Mouse (Mus musculus): ENCODE results near the gene Acad12.
A peak's percentile ranks its signal among the peaks of the same experiment; 100 is the strongest.
"Not testable (repeated sequence)": the region's sequence is repeated elsewhere in the genome, so short reads cannot be mapped to it uniquely, and the experiment has no call there.

Gene Acad12

DNA sequence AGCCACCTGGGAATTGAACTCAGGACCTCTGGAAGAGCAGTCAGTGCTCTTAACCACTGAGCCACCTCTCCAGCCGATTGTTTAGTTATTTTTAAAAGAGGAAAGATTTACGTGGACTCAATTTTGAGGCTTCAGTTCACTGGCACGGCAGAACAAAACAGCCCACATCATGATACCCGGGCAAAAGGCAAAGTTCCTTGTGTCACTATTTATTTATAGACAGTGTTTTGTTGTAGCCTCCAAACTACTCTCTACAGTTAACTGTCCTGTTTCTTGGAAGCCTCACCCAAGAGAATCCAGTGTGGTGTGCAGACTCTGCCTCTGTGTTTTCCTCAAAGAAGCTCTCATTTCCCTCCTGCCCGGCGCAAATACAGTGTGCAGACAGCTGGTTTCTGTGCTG is 6.7 kb downstream of the Acad12 start:
- DNase-seq (ENCODE audit: low spot score in 2 of 2): no peak

DNA sequence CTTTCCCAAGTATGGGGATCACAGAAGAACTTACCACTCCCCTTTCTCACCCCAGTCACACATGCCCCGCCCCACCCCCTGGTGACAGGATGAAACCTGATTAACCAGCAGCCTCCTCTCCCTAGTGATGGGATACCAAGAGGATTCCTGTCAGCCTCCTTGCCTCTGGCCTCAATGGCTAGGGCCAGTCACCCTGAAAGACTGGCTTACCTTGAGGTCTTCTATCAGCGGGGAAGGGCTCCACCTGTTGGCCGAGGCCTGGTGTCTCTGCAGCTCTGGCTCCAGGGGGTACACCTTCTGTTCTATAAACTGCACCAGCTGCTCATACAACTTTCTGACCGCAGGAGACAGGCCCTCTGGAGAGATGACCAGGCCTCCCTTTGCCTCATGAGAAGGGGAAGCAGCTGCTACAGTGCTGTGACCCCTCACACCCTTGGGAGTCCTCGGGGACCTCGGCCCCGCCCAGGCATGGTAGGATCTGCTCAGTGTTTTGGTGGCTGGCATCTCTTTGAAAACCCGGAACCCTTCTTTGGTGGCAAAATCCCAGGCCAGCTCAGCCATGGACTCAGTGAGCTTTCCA is 9.1 kb downstream of the Acad12 start:
- not testable (repeated sequence) for DNase-seq (ENCODE audit: low spot score in 2 of 2)

DNA sequence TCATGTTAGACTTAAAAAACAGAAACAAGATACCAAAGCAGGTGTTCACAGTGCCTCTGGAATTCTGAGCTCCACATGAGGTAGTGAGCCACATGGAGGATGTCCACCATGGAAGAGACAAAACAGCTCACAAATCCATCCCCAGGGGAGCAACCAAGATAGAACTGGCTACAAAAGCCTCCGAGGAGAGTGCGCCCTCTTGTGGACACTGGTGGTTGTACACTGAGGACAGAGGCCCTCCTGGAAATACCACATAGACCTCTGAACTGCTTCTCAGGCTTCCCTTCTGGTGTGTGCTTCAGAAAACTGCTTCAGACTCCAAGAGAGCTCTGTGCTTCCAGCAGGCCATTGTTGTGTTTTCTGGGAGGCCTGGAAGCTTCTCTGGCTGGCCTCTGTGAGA is 12.6 kb downstream of the Acad12 start:
- peak; percentile 58 to 86 for DNase-seq (ENCODE audit: low spot score in 2 of 2)

DNA sequence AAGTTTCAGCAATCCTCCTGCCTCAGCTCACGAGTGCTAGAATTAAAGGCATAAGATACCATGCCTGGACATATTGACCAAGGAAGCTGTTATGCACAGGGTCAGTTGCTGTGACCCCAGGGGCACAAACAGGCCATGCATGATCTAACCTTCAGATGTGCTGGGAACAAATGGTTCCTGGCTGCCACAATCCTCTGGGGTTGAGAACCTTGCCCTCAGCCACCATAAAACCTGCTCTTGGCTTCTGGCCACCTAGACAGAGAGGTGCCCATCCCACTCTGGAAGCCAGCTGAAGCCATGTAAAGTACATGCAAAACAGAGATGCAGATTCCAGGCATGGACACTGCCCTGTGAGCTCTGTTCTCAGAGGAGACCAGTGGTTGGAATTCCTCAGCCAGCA is 14.9 kb downstream of the Acad12 start:
- DNase-seq (ENCODE audit: low spot score in 2 of 2): not testable (repeated sequence)

- DNase-seq (ENCODE audit: low spot score in 2 of 2): peak; percentile 71 to 92
Observed at GRCm38 (mm10) chr5:121601547-121602299, 17.0 kb downstream of the Acad12 start.

- DNase-seq (ENCODE audit: low spot score in 2 of 2): no peak
Observed at GRCm38 (mm10) chr5:121598871-121599610, 19.7 kb downstream of the Acad12 start.

GRCm38 (mm10) chr5:121597991-121598537 is 20.7 kb downstream of the Acad12 start:
- DNase-seq (ENCODE audit: low spot score in 2 of 2): no peak

GRCm38 (mm10) chr5:121597332-121597731 is 21.4 kb downstream of the Acad12 start:
- no peak for DNase-seq (ENCODE audit: low spot score in 2 of 2)

GRCm38 (mm10) chr5:121596226-121596625 is 22.5 kb downstream of the Acad12 start:
- no peak for DNase-seq (ENCODE audit: low spot score in 2 of 2)

- DNase-seq (ENCODE audit: low spot score in 2 of 2): no peak
Observed at GRCm38 (mm10) chr5:121595758-121596157, 23.0 kb downstream of the Acad12 start.

DNA sequence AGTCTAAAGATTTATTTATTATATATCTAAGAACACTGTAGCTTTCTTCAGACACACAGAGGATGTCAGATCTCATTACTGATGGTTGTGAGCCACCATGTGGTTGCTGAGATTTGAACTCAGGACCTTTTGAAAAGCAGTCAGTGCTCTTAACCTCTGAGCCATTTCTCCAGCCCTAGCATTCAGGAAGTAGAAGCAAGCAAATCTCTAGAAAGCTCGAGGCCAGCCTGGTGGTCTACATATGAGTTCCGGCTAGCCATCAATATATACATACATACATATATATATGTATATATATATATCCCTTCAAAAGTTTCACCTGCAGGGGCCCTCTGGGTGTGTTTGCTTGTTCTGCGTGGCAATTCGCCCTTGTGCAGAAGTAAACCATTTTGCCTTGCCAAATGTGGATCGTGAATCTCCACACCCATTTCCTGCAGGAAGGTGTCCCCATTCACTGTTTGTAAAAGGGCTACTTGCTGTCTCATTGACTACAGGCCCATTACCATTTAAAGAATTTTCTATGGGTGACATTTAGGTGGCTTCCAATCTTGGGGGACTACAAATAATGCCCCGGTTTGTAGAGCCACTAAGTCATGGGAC is 23.9 kb downstream of the Acad12 start:
- no peak for DNase-seq (ENCODE audit: low spot score in 2 of 2)

DNA sequence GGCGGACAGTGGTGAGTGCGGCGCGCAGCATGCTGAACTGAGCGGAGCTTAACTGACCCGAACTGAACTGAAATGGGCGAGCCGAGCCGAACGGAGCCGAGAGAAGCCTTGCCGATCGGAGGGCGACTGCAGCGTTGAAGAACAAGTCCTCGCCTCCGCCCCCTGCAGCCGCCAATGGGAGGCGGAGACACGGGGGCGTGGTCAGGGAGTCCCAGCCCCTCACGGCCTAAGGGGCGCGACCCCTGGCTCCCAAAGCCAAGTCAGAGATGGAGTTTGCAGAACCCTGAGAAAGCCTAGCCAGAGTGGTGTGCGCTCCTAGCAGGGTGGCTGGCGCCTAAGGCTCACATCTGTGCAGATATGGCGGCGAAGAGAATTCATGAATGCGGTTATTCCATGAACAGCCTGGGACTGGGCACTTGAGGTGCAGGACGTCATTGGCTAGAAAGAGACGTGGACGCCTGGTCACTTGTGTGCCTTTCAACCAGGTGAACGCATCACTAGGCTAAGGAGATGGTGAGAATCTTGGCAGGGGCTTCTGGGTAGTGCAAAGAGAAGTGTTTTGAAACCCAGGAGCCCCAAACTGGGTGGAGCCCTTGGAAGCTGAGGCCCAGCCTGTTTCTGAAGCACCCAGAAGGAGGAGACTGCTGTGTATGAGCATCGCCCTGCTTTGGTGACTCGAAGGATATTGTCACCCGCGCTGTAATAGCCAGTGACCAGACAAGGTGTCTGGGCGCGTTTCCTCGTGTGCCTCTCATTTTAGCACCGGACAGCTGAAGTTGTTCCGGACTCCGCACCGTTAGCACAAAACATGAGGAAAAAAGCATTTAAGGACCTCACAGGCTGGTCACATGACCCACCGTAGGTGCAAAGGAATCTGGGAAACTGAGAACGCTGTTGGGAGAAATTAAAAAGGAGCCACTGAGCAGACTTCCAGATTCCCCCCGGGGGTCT is 25.0 kb downstream of the Acad12 start, which contains the start of gene Aldh2:
Gene Aldh2, minus strand, starts transcription at position 374 of the 951 bp plus-strand sequence.
- peak; percentile 67 to 84 for DNase-seq (ENCODE audit: low spot score in 2 of 2)

GRCm38 (mm10) chr5:121592816-121593407 is 25.8 kb downstream of the Acad12 start:
- peak; percentile 17 to 23 for DNase-seq (ENCODE audit: low spot score in 2 of 2)

DNA sequence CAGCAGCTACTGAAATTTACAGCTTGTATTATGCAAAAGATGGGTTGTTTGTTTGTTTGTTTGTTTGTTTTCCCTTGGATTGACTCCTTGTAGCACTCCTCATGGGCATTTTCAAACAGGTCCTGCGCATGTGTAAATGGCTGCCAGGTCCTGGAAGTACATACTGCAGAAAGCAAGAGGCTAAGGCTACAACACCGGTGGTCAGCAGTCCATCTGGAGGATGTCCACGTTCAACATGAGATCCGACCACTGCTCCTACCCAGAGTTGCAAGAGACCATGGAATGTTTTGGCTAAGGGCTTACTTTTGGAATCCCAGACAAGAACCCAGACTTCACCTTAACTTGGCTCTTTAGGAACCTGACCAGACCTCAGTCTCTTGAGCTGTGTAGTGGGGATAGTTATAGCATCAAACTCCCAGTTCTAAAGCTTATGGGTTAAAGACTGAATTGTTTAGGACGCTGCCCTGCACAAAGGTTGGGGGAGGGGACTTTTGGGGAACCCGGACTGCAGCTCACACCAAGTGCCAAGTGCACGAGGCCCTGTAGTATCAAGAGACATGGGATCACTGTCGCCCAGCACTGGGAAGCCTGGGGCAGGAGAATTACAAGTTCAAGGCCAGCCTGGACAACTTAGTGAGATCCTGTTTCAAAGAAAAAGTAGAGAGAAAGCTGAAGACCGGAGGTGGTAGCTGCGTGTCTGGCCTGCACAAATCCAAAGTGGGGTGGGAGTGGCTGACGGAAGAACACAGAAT is 26.5 kb downstream of the Acad12 start:
- DNase-seq (ENCODE audit: low spot score in 2 of 2): no peak

GRCm38 (mm10) chr5:121591417-121592063 is 27.2 kb downstream of the Acad12 start:
- no peak for DNase-seq (ENCODE audit: low spot score in 2 of 2)

DNA sequence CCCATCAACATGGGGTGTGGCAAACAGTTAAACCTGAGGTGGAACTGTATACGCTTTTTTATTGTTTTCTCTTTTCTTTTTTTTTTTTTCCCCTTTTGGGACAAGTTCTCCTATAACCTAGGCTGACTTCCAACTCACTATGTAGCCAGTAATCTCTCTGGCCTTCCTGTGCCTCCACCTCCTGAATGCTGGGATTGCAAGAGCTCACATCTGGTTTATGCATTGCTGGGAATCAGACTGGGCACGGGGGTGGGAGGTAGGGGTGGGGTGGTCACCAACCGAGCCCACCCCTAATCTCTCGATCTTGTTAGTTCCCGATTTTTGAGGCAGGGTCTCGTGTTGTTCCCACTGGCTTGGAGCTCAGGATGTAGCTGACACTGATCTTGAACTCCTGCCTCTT is 28.8 kb downstream of the Acad12 start:
- DNase-seq (ENCODE audit: low spot score in 2 of 2): no peak

DNA sequence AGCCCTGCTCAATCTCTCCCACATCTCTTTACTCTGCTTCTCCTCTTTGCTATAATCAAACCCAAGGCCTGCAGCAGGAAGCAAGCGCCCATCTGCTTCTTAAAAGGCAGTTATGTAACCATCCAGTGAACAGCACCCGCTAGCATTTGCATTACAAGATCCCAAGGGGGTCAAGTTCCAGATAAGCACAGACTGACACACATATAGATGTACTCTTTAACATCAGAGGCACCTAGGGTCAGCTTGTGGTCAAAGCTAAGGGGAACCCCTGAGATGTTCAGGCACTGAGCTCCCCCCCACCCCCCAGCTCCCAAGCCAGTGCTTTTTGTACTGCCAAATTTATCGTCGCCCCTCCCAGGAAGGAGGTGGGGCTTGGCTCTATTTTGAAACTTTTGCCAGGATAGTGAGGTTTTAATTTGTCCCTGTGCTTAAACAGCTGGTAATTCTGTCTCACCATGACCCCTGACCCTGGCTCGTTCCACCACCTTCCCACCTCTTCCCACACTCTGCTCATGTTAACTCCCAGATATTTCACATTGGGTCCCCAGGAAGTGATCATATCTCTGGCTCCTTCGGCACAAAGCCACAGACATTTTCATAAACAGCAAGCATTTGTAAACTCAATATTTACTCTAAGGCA is 32.2 kb downstream of the Acad12 start:
- DNase-seq (ENCODE audit: low spot score in 2 of 2): peak in 1 of 2 experiments; percentile 19

DNA sequence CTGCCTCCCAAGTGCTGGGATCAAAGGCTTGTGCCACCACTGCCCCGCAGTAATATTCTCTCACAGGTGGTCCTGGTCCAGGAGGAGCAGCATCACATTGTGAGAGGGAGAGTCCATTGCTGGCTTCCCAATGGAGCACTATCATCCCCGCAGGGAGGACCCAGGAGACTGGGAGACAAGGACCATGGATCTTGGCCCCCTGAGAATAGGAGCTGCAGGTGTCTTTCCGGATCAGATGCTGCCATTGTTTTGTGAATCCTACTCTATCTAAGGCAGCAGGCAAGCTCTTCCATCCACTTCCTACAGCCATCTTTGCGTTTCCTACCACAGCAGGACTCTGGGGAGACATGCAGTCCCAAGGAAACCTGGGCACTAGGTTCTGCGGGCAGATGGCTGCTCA is 33.0 kb downstream of the Acad12 start:
- DNase-seq (ENCODE audit: low spot score in 2 of 2): no peak

DNA sequence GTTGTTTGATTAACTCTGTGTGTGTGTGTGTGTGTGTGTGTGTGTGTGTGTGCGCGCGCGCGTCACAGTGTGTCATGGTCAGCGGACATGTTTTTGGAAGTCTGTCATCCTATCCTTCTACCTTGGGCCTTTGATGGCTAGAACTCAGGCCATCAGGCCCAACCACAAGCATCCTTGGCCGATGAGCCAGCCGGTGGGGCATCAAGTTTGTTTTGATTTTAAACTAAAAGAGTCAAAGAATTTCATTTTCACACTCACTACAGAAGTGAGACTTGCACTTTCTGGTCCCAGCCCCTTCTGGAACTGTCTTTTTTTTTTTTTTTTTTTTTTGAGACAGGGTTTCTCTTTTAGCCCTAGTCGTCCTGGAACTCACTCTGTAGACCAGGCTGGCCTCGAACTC is 33.7 kb downstream of the Acad12 start:
- DNase-seq (ENCODE audit: low spot score in 2 of 2): no peak

All from thymus, postnatal 10 days (tissue).